15 mouse cellular contexts compared by ENCODE assay signal in genomic region chr12:12578278-12578677, GRCm38 (mm10).
A peak's percentile ranks its signal among the peaks of the same experiment; 100 is the strongest.
DNase-seq lines count a peak whose midpoint lies in the region; ATAC-seq lines count a peak whose summit lies in the region.
"Had no signal": no experiment of that assay in that cellular context is flagged by ENCODE, and none has a peak within 500 bp of the region (broad histone marks: within the 10 kb centered on the region; RNA-seq: fewer than 3 reads in every experiment).

No protein-coding gene starts in this region.

- H3K36me3 ChIP-seq in intestine, embryonic 14.5 days (ENCODE audit: control insufficient read depth, insufficient read depth, low read length), result no peaks in the 10 kb centered on the region
- no peaks in the 10 kb centered on the region for H3K36me3 ChIP-seq in intestine, embryonic 16.5 days (ENCODE audit: control insufficient read depth, insufficient read depth, low read length)
- no peaks in the 10 kb centered on the region for H3K36me3 ChIP-seq in midbrain, embryonic 14.5 days (ENCODE audit: control insufficient read depth, insufficient read depth, low read length)
- H3K36me3 ChIP-seq in midbrain, embryonic 13.5 days, result no peaks in the 10 kb centered on the region
- H3K36me3 ChIP-seq in forebrain, embryonic 15.5 days, result no peaks in the 10 kb centered on the region
- H3K36me3 ChIP-seq: intestine, embryonic 15.5 days; midbrain, embryonic 12.5 days had no signal

- H3K4me1 ChIP-seq in intestine, embryonic 14.5 days (replicated peaks; ENCODE audit: control insufficient read depth, insufficient read depth, low read length), result peaks cover 19% of the 10 kb centered on the region
- peaks cover 4% of the 10 kb centered on the region for H3K4me1 ChIP-seq in intestine, embryonic 16.5 days (ENCODE audit: control insufficient read depth, insufficient read depth, low read length)
- H3K4me1 ChIP-seq in midbrain, embryonic 14.5 days (ENCODE audit: control insufficient read depth, insufficient read depth, low read length), result peaks cover 15% of the 10 kb centered on the region
- H3K4me1 ChIP-seq in midbrain, embryonic 13.5 days (replicated peaks), result peaks cover 20% of the 10 kb centered on the region
- peaks cover 42% of the 10 kb centered on the region for H3K4me1 ChIP-seq in forebrain, embryonic 15.5 days

- no peak overlapping the region for H3K27ac ChIP-seq in intestine, embryonic 14.5 days (ENCODE audit: low read depth)
- no peak overlapping the region for H3K27ac ChIP-seq in intestine, embryonic 16.5 days (ENCODE audit: low read length)
- H3K27ac ChIP-seq in midbrain, embryonic 14.5 days (replicated peaks; ENCODE audit: low read depth, low read length), result no peak overlapping the region
- H3K27ac ChIP-seq in midbrain, embryonic 13.5 days, result no peak overlapping the region
- H3K27ac ChIP-seq in forebrain, embryonic 15.5 days (replicated peaks), result peak overlapping the region; percentile 62
- H3K27ac ChIP-seq: intestine, embryonic 15.5 days; midbrain, embryonic 12.5 days had no signal

- H3K4me2 ChIP-seq in intestine, embryonic 14.5 days (ENCODE audit: low read length), result peak overlapping the region; percentile 26
- H3K4me2 ChIP-seq in intestine, embryonic 16.5 days (ENCODE audit: low read depth, low read length), result no peak overlapping the region
- H3K4me2 ChIP-seq in midbrain, embryonic 14.5 days (ENCODE audit: low read length), result no peak overlapping the region
- no peak overlapping the region for H3K4me2 ChIP-seq in midbrain, embryonic 13.5 days (replicated peaks)
- peak overlapping the region; percentile 17 for H3K4me2 ChIP-seq in forebrain, embryonic 15.5 days (replicated peaks)
- H3K4me2 ChIP-seq: intestine, embryonic 15.5 days; midbrain, embryonic 12.5 days had no signal

- H3K9me3 ChIP-seq in intestine, embryonic 14.5 days (ENCODE audit: control insufficient read depth, low read length), result no peaks in the 10 kb centered on the region
- no peaks in the 10 kb centered on the region for H3K9me3 ChIP-seq in intestine, embryonic 16.5 days (ENCODE audit: control insufficient read depth, low read length)
- no peaks in the 10 kb centered on the region for H3K9me3 ChIP-seq in midbrain, embryonic 14.5 days (ENCODE audit: control insufficient read depth, low read length)
- H3K9me3 ChIP-seq in midbrain, embryonic 13.5 days, result no peaks in the 10 kb centered on the region
- H3K9me3 ChIP-seq in forebrain, embryonic 15.5 days, result no peaks in the 10 kb centered on the region
- H3K9me3 ChIP-seq: intestine, embryonic 15.5 days; midbrain, embryonic 12.5 days had no signal

- H3K27me3 ChIP-seq in intestine, embryonic 14.5 days (replicated peaks; ENCODE audit: control insufficient read depth, insufficient read depth, low read length), result no peaks in the 10 kb centered on the region
- H3K27me3 ChIP-seq in intestine, embryonic 16.5 days (replicated peaks; ENCODE audit: control insufficient read depth, insufficient read depth, low read length), result no peaks in the 10 kb centered on the region
- no peaks in the 10 kb centered on the region for H3K27me3 ChIP-seq in midbrain, embryonic 14.5 days (ENCODE audit: control insufficient read depth, insufficient read depth, low read length)
- H3K27me3 ChIP-seq in midbrain, embryonic 13.5 days, result 0 out of 2 replicates have a peak, but pooled peaks cover 4% of the 10 kb centered on the region
- no peaks in the 10 kb centered on the region for H3K27me3 ChIP-seq in forebrain, embryonic 15.5 days
- H3K27me3 ChIP-seq: intestine, embryonic 15.5 days had no signal

- no peak overlapping the region for H3K4me3 ChIP-seq in intestine, embryonic 14.5 days (ENCODE audit: low read depth, low read length)
- H3K4me3 ChIP-seq in intestine, embryonic 16.5 days (ENCODE audit: low read length), result no peak overlapping the region
- H3K4me3 ChIP-seq in midbrain, embryonic 14.5 days (replicated peaks; ENCODE audit: low read depth, low read length), result no peak overlapping the region
- H3K4me3 ChIP-seq in midbrain, embryonic 13.5 days (replicated peaks), result no peak overlapping the region
- H3K4me3 ChIP-seq in forebrain, embryonic 15.5 days, result 0 out of 2 replicates have a peak overlapping the region, but pooled peaks have one; percentile 7
- H3K4me3 ChIP-seq: intestine, embryonic 15.5 days; midbrain, embryonic 12.5 days had no signal

- 34% methylated on average over 7 of the region's 7 CpGs for WGBS in intestine, embryonic 14.5 days
- 49% methylated on average over 7 of the region's 7 CpGs for WGBS in intestine, embryonic 16.5 days
- WGBS in midbrain, embryonic 14.5 days, result 75% methylated on average over 7 of the region's 7 CpGs
- WGBS in midbrain, embryonic 13.5 days, result 63% methylated on average over 7 of the region's 7 CpGs
- 18% methylated on average over 7 of the region's 7 CpGs for WGBS in forebrain, embryonic 15.5 days

- intact Hi-C loops in gastrocnemius, postnatal 14 days (cut with DNase I; ENCODE audit: low total_unique reads), result no loop called here

- H3K9ac ChIP-seq in intestine, embryonic 14.5 days (ENCODE audit: low read length), result no peak overlapping the region
- no peak overlapping the region for H3K9ac ChIP-seq in intestine, embryonic 16.5 days (ENCODE audit: low read depth, low read length)
- no peak overlapping the region for H3K9ac ChIP-seq in midbrain, embryonic 14.5 days (replicated peaks; ENCODE audit: low read length)
- no peak overlapping the region for H3K9ac ChIP-seq in midbrain, embryonic 13.5 days (replicated peaks)
- no peak overlapping the region for H3K9ac ChIP-seq in forebrain, embryonic 15.5 days (replicated peaks)
- H3K9ac ChIP-seq: intestine, embryonic 15.5 days; midbrain, embryonic 12.5 days had no signal

- no peak for ATAC-seq in intestine, embryonic 14.5 days (replicated peaks; ENCODE audit: low FRiP score, low TSS enrichment, low read depth)
- ATAC-seq in intestine, embryonic 16.5 days, result no peak
- ATAC-seq in midbrain, embryonic 14.5 days (ENCODE audit: low FRiP score, low TSS enrichment), result no peak
- ATAC-seq in midbrain, embryonic 13.5 days, result no peak
- ATAC-seq in forebrain, embryonic 15.5 days (replicated peaks), result peak; percentile 44
- ATAC-seq: intestine, embryonic 15.5 days had no signal

- DNase-seq in embryo, embryonic 11 days, result peak; percentile 19
- no peak for DNase-seq in embryo, embryonic 10 days (ENCODE audit: low spot score)
- DNase-seq in intestine, embryonic 14.5 days (ENCODE audit: low spot score), result peak; percentile 42
- DNase-seq in midbrain, embryonic 14.5 days, result peak; percentile 15
- DNase-seq in gastrocnemius, postnatal 14 days, result no peak
- DNase-seq: cerebellum, adult 2 months; heart, postnatal 10 days; kidney, postnatal 10 days; lung, postnatal 14 days; thymus, adult 18-20 months had no signal

Comparison
In these comparisons a context has a peak if more than half of its experiments do, and no peak if none do; other contexts are left out.
1. DNase-seq: peak in embryo, embryonic 11 days (single experiment), intestine, embryonic 14.5 days (single experiment) and midbrain, embryonic 14.5 days (single experiment); none in embryo, embryonic 10 days (single experiment) and gastrocnemius, postnatal 14 days (single experiment).
2. H3K4me2 ChIP-seq: peak in intestine, embryonic 14.5 days (single experiment) and forebrain, embryonic 15.5 days (single experiment); none in intestine, embryonic 16.5 days (single experiment), midbrain, embryonic 14.5 days (single experiment) and midbrain, embryonic 13.5 days (single experiment).